Mouse (Mus musculus): ENCODE data around the gene Tssk6.

DNA sequence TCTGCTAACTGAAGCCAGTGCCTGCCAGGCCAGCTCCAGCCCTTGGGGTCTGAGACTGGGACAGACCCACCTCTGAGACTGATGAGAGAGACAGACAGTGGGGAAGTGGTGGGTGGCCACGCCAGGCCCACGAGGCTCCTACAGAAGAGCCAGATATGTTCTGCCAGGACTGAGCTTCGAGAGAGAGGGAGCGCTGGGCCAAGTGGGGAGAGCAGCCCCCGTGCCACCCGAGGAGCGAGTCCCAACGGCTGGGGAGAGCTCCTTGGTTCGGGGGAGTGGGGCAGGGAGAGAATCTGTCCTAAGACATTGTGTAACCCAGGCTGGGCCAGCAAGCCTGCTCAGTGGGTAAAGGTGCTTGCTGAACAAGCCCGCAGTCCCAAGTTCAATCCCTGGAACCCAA is 25.0 kb upstream of the Tssk6 start:
- TF ChIP-seq TCF12 (IDR thresholded peaks at IDR 0.05; ENCODE audit: insufficient read depth, poor library complexity, severe bottlenecking) = no peak
- no peak for TF ChIP-seq E2F4 (IDR thresholded peaks at IDR 0.05; ENCODE audit: insufficient read depth)
- no peak for TF ChIP-seq POLR2A (IDR thresholded peaks at IDR 0.05; ENCODE audit: insufficient read length, low read depth)
- TF ChIP-seq MAX (IDR thresholded peaks at IDR 0.05; ENCODE audit: low read depth) = no peak
- no peak for TF ChIP-seq POLR2AphosphoS2 (IDR thresholded peaks at IDR 0.05; ENCODE audit: insufficient read length, low read depth)
- no peak for TF ChIP-seq CEBPB (IDR thresholded peaks at IDR 0.05; ENCODE audit: insufficient read depth, poor library complexity, severe bottlenecking)
- TF ChIP-seq TCF3 (IDR thresholded peaks at IDR 0.05; ENCODE audit: insufficient read length, low read depth) = no peak
- no peak for TF ChIP-seq USF1 (IDR thresholded peaks at IDR 0.05; ENCODE audit: low read depth)
- no peak for TF ChIP-seq MYOG (IDR thresholded peaks at IDR 0.05; ENCODE audit: control insufficient read depth in 1 of 3, insufficient read depth in 1 of 3, insufficient read length in 2 of 3, low read depth in 2 of 3)
- TF ChIP-seq REST (IDR thresholded peaks at IDR 0.05; ENCODE audit: insufficient read depth, insufficient read length) = no peak
